Mouse (Mus musculus): Measurements from ENCODE around the gene F11. TPM values are rescaled to one million over a fixed set of nuclear protein-coding genes. Genes with fewer than 3 reads are reported as not detected.

The F11 gene
- polyA plus RNA-seq, 1 experiment from 2014 or later: not detected

- Histone ChIP-seq H3K9me3 (ENCODE audit: control insufficient read depth, low read length) (no peaks in the 10 kb centered on the region), H3K4me2 (replicated peaks; ENCODE audit: low read depth, low read length) (no peak overlapping the region), H3K27ac (ENCODE audit: low read depth, low read length) (no peak overlapping the region), H3K4me1 (replicated peaks; ENCODE audit: control insufficient read depth, insufficient read depth, low read length) (no peaks in the 10 kb centered on the region), H3K9ac (ENCODE audit: low read depth, low read length) (no peak overlapping the region), H3K4me3 (ENCODE audit: low read depth, low read length) (no peak overlapping the region), H3K27me3 (ENCODE audit: control insufficient read depth, insufficient read depth, low read length) (no peaks in the 10 kb centered on the region), H3K36me3 (ENCODE audit: control insufficient read depth, insufficient read depth, low read length) (no peaks in the 10 kb centered on the region)
- WGBS: 85% methylated on average over 6 of the region's 6 CpGs
- DNase-seq (ENCODE audit: low spot score) (no peak), ATAC-seq (ENCODE audit: low FRiP score) (no peak)
Measured at GRCm38 (mm10) chr8:45235228-45235627, 26.6 kb downstream of the F11 start.

GRCm38 (mm10) chr8:45233256-45233655 lies 28.6 kb downstream of the F11 start:
- no peak for ATAC-seq (ENCODE audit: low FRiP score)

DNA sequence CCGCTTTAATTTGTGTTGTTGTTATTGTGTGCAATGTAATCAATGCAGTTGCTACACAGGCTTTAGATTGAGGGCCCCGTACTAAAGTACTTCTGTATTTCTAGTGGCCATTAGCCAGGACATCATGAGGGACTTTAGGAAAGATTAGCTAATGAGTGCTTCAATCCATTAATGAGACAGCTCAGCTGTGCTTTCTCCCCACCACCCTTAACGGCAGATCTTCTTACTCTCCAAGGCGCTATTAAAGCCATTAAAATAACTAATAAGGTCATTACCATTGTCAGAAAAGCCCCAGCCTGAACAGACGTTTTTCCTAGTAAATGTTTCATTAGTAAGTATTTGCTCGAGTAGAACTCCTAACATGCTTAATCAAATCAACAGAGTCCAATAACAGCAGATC lies 59.4 kb downstream of the F11 start:
- 80% methylated on average over 6 of the region's 6 CpGs for WGBS
- ATAC-seq (ENCODE audit: low FRiP score) (no peak), DNase-seq (ENCODE audit: low spot score) (no peak)
- no peaks in the 10 kb centered on the region for H3K36me3 ChIP-seq (ENCODE audit: control insufficient read depth, insufficient read depth, low read length)
- H3K9me3 ChIP-seq (ENCODE audit: control insufficient read depth, low read length): no peaks in the 10 kb centered on the region
- H3K9ac ChIP-seq (ENCODE audit: low read depth, low read length): no peak overlapping the region
- no peak overlapping the region for H3K4me2 ChIP-seq (replicated peaks; ENCODE audit: low read depth, low read length)
- no peaks in the 10 kb centered on the region for H3K4me1 ChIP-seq (replicated peaks; ENCODE audit: control insufficient read depth, insufficient read depth, low read length)
- H3K4me3 ChIP-seq (ENCODE audit: low read depth, low read length): no peak overlapping the region
- H3K27me3 ChIP-seq (ENCODE audit: control insufficient read depth, insufficient read depth, low read length): no peaks in the 10 kb centered on the region
- H3K27ac ChIP-seq (ENCODE audit: low read depth, low read length): no peak overlapping the region

More at GRCm38 (mm10) chr8:45233256-45233655, 28.6 kb downstream of the F11 start:
- Histone ChIP-seq H3K9ac (ENCODE audit: low read depth, low read length) (no peak overlapping the region), H3K27ac (ENCODE audit: low read depth, low read length) (no peak overlapping the region), H3K36me3 (ENCODE audit: control insufficient read depth, insufficient read depth, low read length) (no peaks in the 10 kb centered on the region), H3K4me2 (replicated peaks; ENCODE audit: low read depth, low read length) (no peak overlapping the region), H3K9me3 (ENCODE audit: control insufficient read depth, low read length) (no peaks in the 10 kb centered on the region), H3K27me3 (ENCODE audit: control insufficient read depth, insufficient read depth, low read length) (no peaks in the 10 kb centered on the region), H3K4me1 (replicated peaks; ENCODE audit: control insufficient read depth, insufficient read depth, low read length) (no peaks in the 10 kb centered on the region), H3K4me3 (ENCODE audit: low read depth, low read length) (no peak overlapping the region)
- no peak for DNase-seq (ENCODE audit: low spot score)
- 72% methylated on average over 3 of the region's 3 CpGs for WGBS

DNA sequence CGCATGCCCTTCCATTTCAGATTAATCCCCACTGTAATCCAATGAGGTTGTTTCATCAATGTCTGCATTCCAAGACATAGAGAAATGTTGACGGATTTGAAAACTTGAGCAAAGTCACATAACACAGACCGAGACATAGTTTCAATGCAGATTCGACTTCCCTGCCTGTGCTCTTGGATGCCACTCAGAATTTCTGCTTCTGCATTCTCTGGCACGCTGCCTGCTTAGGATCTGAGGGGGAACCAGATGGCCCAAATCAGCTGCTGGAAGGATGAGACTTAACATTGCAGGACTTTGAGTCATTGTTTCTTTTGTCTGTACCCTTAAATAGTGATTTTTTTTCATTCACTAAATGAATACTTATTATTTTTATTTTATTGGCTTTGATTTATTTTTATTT lies 60.2 kb downstream of the F11 start:
- WGBS: 88% methylated on average over 5 of the region's 5 CpGs
- H3K9ac ChIP-seq (ENCODE audit: low read depth, low read length): no peak overlapping the region
- no peaks in the 10 kb centered on the region for H3K9me3 ChIP-seq (ENCODE audit: control insufficient read depth, low read length)
- H3K4me2 ChIP-seq (replicated peaks; ENCODE audit: low read depth, low read length): no peak overlapping the region
- H3K36me3 ChIP-seq (ENCODE audit: control insufficient read depth, insufficient read depth, low read length): no peaks in the 10 kb centered on the region
- H3K27ac ChIP-seq (ENCODE audit: low read depth, low read length): no peak overlapping the region
- H3K27me3 ChIP-seq (ENCODE audit: control insufficient read depth, insufficient read depth, low read length): no peaks in the 10 kb centered on the region
- ATAC-seq (ENCODE audit: low FRiP score) (no peak), DNase-seq (ENCODE audit: low spot score) (no peak)
- no peaks in the 10 kb centered on the region for H3K4me1 ChIP-seq (replicated peaks; ENCODE audit: control insufficient read depth, insufficient read depth, low read length)
- no peak overlapping the region for H3K4me3 ChIP-seq (ENCODE audit: low read depth, low read length)

- Histone ChIP-seq H3K9me3 (ENCODE audit: control insufficient read depth, low read length) (no peaks in the 10 kb centered on the region), H3K4me1 (replicated peaks; ENCODE audit: control insufficient read depth, insufficient read depth, low read length) (no peaks in the 10 kb centered on the region), H3K4me2 (replicated peaks; ENCODE audit: low read depth, low read length) (no peak overlapping the region), H3K36me3 (ENCODE audit: control insufficient read depth, insufficient read depth, low read length) (no peaks in the 10 kb centered on the region), H3K27me3 (ENCODE audit: control insufficient read depth, insufficient read depth, low read length) (no peaks in the 10 kb centered on the region), H3K9ac (ENCODE audit: low read depth, low read length) (no peak overlapping the region), H3K4me3 (ENCODE audit: low read depth, low read length) (no peak overlapping the region), H3K27ac (ENCODE audit: low read depth, low read length) (no peak overlapping the region)
- 90% methylated on average over 5 of the region's 5 CpGs for WGBS
- ATAC-seq (ENCODE audit: low FRiP score) (no peak), DNase-seq (ENCODE audit: low spot score) (no peak)
Measured at GRCm38 (mm10) chr8:45197294-45197693, 64.5 kb downstream of the F11 start.

- Histone ChIP-seq H3K4me3 (ENCODE audit: low read depth, low read length) (no peak overlapping the region), H3K27ac (ENCODE audit: low read depth, low read length) (no peak overlapping the region), H3K4me1 (replicated peaks; ENCODE audit: control insufficient read depth, insufficient read depth, low read length) (no peaks in the 10 kb centered on the region), H3K36me3 (ENCODE audit: control insufficient read depth, insufficient read depth, low read length) (no peaks in the 10 kb centered on the region), H3K4me2 (replicated peaks; ENCODE audit: low read depth, low read length) (no peak overlapping the region), H3K9me3 (ENCODE audit: control insufficient read depth, low read length) (no peaks in the 10 kb centered on the region), H3K9ac (ENCODE audit: low read depth, low read length) (no peak overlapping the region), H3K27me3 (ENCODE audit: control insufficient read depth, insufficient read depth, low read length) (no peaks in the 10 kb centered on the region)
- WGBS: 72% methylated on average over 8 of the region's 8 CpGs
- ATAC-seq (ENCODE audit: low FRiP score) (no peak), DNase-seq (ENCODE audit: low spot score) (no peak)
Measured at GRCm38 (mm10) chr8:45195954-45196526, 65.8 kb downstream of the F11 start.

Other genes with a start within 250 kb of the F11 start
- gene Mtnr1a, start 192.9 kb downstream of the F11 start, polyA plus RNA-seq (2014; fragmentation: Nextera tagmentation; extraction: Ambion mirVana): 0.31 and 0.47 TPM in 2 replicates
- not detected in 2 replicates for gene Klkb1, start 32.8 kb upstream of the F11 start, polyA plus RNA-seq (2014; fragmentation: Nextera tagmentation; extraction: Ambion mirVana)
- not detected in 2 replicates for gene Gm45753, start 46.4 kb upstream of the F11 start, polyA plus RNA-seq (2014; fragmentation: Nextera tagmentation; extraction: Ambion mirVana)
- 0.71 and 1.1 TPM in 2 replicates for gene Cyp4v3, start 71.2 kb upstream of the F11 start, polyA plus RNA-seq (2014; fragmentation: Nextera tagmentation; extraction: Ambion mirVana)
- gene Fam149a, start 120.3 kb upstream of the F11 start, polyA plus RNA-seq (2014; fragmentation: Nextera tagmentation; extraction: Ambion mirVana): 9.6 and 10.5 TPM in 2 replicates
- 1.1 and 1.8 TPM in 2 replicates for gene Tlr3, start 149.0 kb upstream of the F11 start, polyA plus RNA-seq (2014; fragmentation: Nextera tagmentation; extraction: Ambion mirVana)
- 54.9 and 66.1 TPM in 2 replicates for gene Sorbs2, start 245.8 kb upstream of the F11 start, polyA plus RNA-seq (2014; fragmentation: Nextera tagmentation; extraction: Ambion mirVana)